Mouse (Mus musculus) right cerebral cortex, postnatal 36 days (tissue): Measurements from ENCODE around the gene Ankrd35.
"Not testable (repeated sequence)": the region's sequence is repeated elsewhere in the genome, so short reads cannot be mapped to it uniquely, and the experiment has no call there.

ENCODE experiments used
- DNase-seq, 2 experiments: peaks; one replicate each; pipeline ENCODE4 v3.0.0; 2022; ENCODE audit warnings: low spot score in 2 of 2, mixed read lengths in 1 of 2

Ankrd35 gene

DNA sequence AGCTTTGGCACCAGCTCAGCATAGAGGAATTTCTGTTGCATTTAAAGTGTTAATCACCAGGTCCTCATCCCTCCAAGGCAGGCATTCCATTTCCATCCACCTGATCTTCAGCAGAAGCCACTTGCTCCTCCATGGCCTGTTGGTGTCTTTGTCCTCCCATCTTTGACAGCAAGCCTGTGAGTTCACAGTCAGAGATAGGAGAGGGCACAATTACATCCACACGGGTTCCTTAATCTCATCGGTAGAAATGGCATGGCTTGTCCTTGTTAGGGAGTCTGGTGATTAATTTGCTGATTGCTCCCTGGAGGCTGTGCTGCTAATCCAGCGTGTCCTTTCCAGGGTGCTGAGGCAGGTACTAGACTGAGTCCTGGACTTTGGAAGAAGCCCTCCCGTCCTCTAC is 3.6 kb downstream of the Ankrd35 start:
- no peak for DNase-seq

- no peak for DNase-seq
Observed at GRCm38 (mm10) chr3:96674442-96674841, 4.5 kb downstream of the Ankrd35 start.

DNA sequence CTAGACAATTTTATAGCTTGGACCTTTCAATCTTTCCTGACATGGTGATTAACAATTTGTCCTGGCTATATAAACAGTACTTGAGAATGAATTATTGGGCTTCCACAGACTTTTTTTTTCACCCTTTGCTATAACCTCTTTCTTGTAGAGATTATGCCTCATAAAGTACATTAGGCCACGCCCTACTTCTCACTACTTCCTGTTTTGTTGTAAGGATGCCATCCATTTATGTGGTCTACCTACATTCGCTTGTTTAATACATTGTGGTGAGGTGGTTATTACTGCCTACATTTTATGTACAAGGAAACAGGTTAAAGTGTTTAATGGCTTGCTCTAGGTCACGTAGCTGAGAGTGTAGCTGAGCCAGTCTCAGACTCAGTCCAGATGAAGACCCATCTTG is 5.2 kb downstream of the Ankrd35 start:
- no peak for DNase-seq

DNA sequence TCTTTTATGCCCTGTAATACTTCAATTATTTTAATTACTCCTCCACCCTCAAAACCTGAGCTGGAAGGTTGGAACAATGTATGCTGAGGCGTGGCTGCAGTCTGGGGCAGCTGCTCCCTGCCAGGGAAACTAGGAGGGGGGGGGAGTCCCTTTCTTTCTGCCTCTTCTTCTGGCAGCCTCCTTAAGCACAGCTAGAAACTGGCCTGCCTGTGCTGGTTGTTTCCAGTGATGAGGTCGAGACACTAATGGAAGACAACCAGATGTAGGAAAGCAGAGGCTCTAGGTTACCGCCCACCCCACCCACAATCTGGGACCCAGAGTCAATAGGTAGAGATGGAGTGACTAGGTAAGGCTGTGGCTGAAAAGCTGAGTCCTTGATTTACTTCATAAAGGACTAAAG is 5.8 kb downstream of the Ankrd35 start:
- no peak for DNase-seq

DNA sequence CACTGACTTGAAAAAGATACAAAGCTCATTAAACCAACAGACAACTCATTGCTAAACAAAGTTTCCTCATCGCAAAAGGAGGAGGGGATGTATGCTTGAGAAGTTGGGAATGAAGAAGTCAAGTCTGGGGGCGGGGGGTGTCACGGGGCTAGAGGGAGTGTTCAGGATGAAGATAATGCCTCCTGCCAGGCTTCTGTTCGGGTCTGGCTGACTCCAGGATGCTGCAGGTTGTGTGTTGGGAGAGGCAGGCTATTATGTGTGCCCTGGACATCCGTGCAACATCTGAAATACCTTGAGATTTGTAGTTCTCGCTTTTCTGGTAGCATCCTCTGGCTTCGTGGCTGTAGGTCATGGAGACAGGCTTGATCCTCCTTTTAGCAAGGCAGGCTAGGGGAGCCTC is 8.5 kb downstream of the Ankrd35 start:
- no peak for DNase-seq

DNA sequence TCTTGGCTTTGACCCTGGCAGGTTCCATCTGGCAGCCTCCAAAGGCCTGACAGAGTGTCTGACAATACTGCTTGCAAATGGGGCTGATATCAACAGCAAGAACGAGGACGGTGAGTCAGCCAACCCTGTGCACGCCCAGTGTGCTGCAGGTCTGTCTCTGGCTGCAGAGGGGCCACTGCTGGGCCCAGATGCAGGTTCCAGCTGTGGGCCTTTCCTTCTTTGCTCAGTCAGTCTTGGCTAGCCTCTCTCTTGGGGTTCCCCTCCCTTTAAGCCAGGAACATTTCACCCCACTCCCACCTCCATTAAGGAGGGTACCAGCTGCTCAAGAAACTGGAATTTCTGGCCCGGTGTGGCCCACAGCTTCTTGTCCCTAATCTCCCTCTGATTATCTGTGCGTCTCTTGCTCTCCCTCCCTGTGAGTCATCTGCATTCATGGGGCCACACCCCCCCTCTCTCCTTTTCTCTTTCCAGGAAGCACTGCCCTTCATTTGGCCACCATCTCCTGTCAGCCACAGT is 9.3 kb downstream of the Ankrd35 start:
- DNase-seq = no peak

DNA sequence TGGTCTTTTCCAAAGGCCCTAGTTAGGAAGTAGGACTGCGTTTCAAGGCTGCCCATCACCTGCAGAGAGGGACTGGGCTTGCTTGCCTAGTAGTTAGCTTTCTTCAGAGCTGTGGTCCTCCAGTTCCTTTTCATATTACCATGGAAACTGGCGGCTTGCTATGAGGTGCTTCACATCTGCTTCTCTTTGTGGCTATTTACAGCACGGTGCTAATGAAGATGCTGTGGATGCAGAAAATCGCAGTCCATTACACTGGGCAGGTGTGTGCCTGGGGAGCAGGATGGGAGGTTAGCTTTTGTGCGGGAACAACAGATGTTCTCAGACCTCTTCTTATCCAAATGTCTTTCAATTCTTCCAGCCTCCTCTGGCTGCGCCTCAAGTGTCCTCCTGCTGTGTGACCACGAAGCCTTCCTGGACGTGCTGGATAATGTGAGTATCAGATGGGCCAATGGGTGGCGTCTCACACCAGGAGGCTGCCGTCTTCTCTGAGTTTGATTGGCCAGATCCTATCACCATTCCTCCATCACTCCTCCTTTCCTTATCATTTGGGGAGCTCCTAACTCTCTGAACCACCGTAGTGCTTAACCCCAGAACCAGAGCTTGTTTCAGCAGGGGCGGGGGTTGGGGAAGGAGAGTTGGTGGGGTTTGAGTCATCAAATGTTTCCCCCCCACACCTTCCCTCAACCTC is 10.5 kb downstream of the Ankrd35 start:
- no peak for DNase-seq

GRCm38 (mm10) chr3:96683496-96683895 is 13.6 kb downstream of the Ankrd35 start:
- DNase-seq = no peak

DNA sequence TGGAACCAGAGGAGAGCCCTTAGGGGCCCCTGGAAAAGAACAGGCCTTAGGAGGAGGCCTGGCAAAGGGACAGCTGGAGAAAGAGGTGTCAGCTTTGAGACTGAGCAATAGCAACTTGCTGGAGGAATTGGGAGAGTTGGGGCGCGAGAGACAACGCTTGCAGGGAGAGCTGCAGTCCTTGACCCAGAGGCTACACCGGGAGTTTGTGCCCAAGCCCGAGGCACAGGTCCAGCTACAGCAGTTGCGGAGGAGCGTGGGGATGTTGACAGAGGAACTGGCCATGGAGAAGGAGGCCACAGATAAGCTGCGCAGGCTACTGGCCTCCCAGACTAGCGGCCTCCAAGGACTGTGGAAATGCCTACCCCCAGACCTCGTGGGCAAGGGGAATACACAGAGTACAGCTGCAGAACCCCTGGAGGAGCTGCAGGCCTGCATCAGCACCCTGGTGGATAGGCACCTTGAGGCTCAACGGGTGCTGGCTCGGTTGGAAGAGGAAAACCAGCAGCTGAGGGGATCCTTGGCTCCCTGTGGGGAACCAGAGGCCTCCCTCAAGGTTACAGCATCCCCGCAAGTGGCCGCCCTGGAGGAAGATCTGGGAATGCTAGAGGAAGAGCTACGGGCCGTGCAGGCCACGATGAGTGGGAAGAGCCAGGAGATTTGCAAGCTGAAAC is 14.4 kb downstream of the Ankrd35 start:
- no peak for DNase-seq

DNA sequence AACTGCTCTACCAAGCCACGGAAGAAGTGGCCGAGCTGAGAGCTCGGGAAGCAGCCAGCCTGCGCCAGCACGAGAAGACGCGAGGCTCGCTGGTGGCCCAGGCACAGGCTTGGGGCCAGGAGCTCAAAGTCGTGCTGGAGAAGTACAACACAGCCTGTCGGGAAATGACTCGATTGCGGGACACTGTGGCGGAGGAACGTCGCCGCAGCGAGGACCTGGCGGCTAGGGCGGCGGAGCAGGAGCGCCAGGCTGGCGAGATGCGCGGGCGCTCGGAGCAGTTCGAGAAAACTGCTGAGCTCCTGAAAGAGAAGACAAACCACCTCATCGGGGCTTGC is 14.9 kb downstream of the Ankrd35 start:
- DNase-seq = no peak

DNA sequence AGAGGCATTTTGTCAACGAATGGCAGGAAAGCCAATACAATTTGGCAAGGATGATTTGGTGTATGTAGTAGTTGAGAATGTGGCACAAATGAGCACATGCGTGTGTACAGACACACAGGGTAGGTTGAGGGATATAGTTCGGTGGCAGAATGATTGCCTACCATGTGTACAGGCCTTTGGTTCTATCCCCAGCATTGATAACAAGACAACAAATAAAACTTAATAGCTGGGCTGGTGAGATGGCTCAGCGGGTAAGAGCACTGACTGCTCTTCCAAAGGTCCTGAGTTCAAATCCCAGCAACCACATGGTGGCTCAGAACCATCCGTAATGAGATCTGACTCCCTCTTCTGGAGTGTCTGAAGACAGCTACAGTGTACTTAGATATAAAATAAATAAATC is 16.1 kb downstream of the Ankrd35 start:
- not testable (repeated sequence) for DNase-seq

GRCm38 (mm10) chr3:96688854-96689253 is 18.9 kb downstream of the Ankrd35 start:
- no peak for DNase-seq

- no peak for DNase-seq
Observed at GRCm38 (mm10) chr3:96690298-96690697, 20.4 kb downstream of the Ankrd35 start.

DNA sequence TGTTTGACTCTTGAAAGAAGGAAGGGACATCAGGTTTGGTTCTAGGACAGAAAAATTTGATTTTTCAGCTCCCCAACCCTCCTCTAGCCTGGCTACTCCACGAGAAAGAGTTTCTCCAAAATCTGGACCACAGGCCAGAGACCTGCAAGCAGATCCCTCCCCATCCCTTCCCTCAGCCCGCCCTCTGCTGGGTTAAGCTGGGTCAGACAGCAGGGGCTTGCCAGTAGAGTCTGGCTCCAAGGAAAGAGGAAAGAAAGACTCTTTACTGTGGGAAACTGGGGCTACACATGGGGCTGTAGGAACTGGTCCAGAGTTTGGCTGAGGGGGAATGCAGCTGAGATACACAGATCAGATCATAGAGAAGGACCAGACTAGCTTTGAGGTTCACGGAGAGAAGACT is 22.6 kb downstream of the Ankrd35 start:
- DNase-seq = no peak

- DNase-seq = no peak
Observed at GRCm38 (mm10) chr3:96693579-96693978, 23.6 kb downstream of the Ankrd35 start.

- DNase-seq = peak; percentile 21 to 36
Observed at GRCm38 (mm10) chr3:96696198-96696765, 26.4 kb downstream of the Ankrd35 start, which contains the start of gene Pias3. Gene Pias3, plus strand, starts transcription at chr3:96696384.

DNA sequence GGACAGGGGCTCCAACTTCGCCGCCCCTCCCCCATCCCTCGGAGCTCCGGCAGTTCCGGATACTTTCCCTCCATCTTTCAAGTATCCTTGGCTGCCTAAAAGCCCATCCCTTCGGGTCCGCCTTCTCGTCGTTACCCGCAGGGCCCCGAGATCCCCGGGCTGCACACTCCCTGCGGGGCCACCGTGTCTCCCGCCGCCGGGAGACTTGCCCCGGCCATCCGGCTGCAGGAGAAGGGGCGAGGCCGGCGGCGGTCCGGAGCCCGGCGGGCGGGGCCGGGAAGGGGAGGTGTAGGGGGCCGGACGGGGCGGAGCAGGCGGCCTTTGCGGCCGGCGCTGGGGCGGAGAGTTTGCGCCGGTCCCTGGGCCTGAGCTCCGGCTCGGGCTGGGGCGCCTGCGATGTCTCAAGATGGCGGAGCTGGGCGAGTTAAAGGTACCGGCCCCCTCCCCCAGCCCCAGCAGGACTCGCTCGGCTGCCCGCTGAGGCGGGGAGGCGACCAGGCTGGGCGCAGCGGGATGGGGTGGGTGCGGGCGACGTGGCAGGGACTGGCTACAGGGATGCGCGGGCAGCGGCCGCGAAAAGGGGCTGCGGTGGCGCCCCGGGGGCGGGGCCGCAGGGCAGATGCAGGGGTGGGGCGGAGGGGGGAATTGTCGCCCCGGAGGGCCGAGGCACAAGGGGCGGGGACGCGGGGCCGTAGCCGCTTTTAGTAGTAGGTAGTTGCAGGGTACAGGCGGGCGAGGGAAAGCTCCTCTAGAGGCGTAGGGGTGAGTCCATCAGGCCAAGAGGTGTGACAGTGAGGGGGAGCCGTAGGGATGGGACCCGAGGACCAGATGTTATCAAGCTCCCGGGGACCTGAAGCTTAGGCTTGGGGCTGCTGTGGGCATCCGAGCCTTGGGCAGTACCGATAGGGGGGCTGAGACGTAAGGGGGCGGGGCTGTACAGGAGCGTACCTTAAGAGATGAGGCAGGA is 27.1 kb downstream of the Ankrd35 start:
- peak; percentile 72 to 73 for DNase-seq

GRCm38 (mm10) chr3:96698993-96699690 is 29.2 kb downstream of the Ankrd35 start:
- DNase-seq = peak; percentile 30 to 34

DNA sequence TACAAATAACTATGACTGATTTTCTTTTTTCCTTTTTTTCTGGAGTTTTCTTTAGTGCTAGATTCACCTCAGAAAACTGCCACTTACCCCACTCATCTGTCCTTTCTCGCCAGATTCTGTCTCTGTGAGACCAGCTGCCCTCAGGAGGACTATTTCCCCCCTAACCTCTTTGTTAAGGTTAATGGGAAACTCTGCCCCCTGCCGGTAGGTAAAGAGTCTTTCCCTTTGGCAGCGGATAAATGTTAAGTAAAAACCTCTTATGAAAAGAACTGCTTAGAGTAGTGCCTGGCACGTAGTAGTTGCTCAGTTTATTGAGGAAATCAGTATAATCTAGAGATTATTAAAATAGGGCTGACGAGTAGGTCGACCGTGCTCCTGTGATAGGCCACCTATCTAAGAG is 30.4 kb downstream of the Ankrd35 start:
- no peak for DNase-seq

DNA sequence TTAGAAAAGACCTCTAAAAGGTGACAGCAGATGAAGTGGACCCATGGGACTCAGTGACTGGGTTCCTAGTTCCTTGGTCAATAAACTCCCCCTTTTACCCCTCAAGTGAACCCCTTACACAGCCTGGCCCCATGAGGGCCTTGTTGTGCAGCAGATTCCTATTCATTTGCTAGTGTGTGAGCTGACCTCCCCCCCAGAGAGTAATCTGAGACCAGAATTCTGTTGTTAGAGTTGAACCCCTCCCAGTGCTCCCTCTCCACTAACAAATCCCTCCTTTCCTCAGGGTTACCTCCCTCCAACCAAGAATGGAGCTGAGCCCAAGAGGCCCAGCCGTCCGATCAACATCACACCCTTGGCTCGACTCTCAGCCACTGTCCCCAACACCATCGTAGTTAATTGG is 31.1 kb downstream of the Ankrd35 start:
- DNase-seq = no peak

GRCm38 (mm10) chr3:96704778-96705177 is 34.8 kb downstream of the Ankrd35 start:
- DNase-seq = no peak
